Mouse (Mus musculus) ES-Bruce4 (cell line): ENCODE measurements around the gene Ggct. TPM values are rescaled to one million over a fixed set of nuclear protein-coding genes. Genes with fewer than 3 reads are reported as not detected.

Source experiments
- H3K27ac ChIP-seq: 2 replicates; pipeline ENCODE4 v1.5.1; 2012; ENCODE audit warnings: low read length, inconsistent platforms; ENCODE audit not compliant: insufficient read depth
- H3K27me3 ChIP-seq: 2 replicates; pipeline ENCODE4 v1.6.1; 2012; ENCODE audit warnings: mild to moderate bottlenecking, low read length, inconsistent platforms; ENCODE audit not compliant: control insufficient read depth, poor library complexity, insufficient read depth, severe bottlenecking
- H3K36me3 ChIP-seq: 2 replicates; pipeline ENCODE4 v1.6.1; 2012; ENCODE audit warnings: inconsistent platforms, mild to moderate bottlenecking, low read length, moderate library complexity; ENCODE audit not compliant: control insufficient read depth, poor library complexity, insufficient read depth, severe bottlenecking
- H3K4me1 ChIP-seq: one replicate; pipeline ENCODE4 v1.8.1; 2011; ENCODE audit warnings: low read length; ENCODE audit not compliant: control insufficient read depth, insufficient read depth
- H3K4me3 ChIP-seq: 2 replicates; pipeline ENCODE4 v1.5.1; 2011; ENCODE audit warnings: low read depth, mild to moderate bottlenecking, low read length
- H3K9ac ChIP-seq: 2 replicates; pipeline ENCODE4 v1.6.1; 2012; ENCODE audit warnings: low read depth, mild to moderate bottlenecking, inconsistent platforms; ENCODE audit not compliant: poor library complexity, severe bottlenecking
- H3K9me3 ChIP-seq: replicated peaks from 2 replicates; pipeline ENCODE4 v1.6.1; 2012; ENCODE audit warnings: mild to moderate bottlenecking, low read length, inconsistent platforms; ENCODE audit not compliant: control insufficient read depth, poor library complexity, insufficient read depth, severe bottlenecking
- CTCF ChIP-seq: IDR thresholded peaks from one replicate; pipeline ENCODE4 v1.8.1; 2011; ENCODE audit warnings: low read depth, low read length
- EP300 ChIP-seq: IDR thresholded peaks from 2 replicates; pipeline ENCODE4 v1.6.1; 2011; ENCODE audit warnings: low read depth, low read length; ENCODE audit not compliant: insufficient read depth
- POLR2A ChIP-seq: IDR thresholded peaks from one replicate; pipeline ENCODE4 v1.8.1; 2011; ENCODE audit warnings: low read length; ENCODE audit not compliant: insufficient read depth
- polyA plus RNA-seq: library from polyadenylated mRNA; stranded (reverse); fragments of >200 nt; gene quantifications from 2 replicates; pipeline ENCODE4 v1.2.4, GENCODE M21; 2011; ENCODE audit warnings: low read depth; ENCODE audit not compliant: missing spikeins, insufficient read depth, insufficient read length

The Ggct gene
- polyA plus RNA-seq, 1 experiment, result 44.7 TPM

GRCm38 (mm10) chr6:55036731-55037130, 44.0 kb upstream of the Ggct start:
- no peaks in the 10 kb centered on the region for H3K27me3 ChIP-seq
- H3K9me3 ChIP-seq, result no peaks in the 10 kb centered on the region
- H3K27ac ChIP-seq, result no peak overlapping the region
- TF ChIP-seq EP300 (no peak), CTCF (no peak), POLR2A (no peak)
- H3K4me1 ChIP-seq, result no peaks in the 10 kb centered on the region
- H3K9ac ChIP-seq, result no peak overlapping the region
- no peak overlapping the region for H3K4me3 ChIP-seq
- H3K36me3 ChIP-seq, result peaks cover 4% of the 10 kb centered on the region; the same call in 1 of the 2 replicates

GRCm38 (mm10) chr6:55027642-55028041, 34.9 kb upstream of the Ggct start:
- H3K36me3 ChIP-seq, result no peaks in the 10 kb centered on the region
- H3K27me3 ChIP-seq, result no peaks in the 10 kb centered on the region
- H3K4me3 ChIP-seq, result no peak overlapping the region
- no peak overlapping the region for H3K27ac ChIP-seq
- 0 out of 2 replicates have a peak, but pooled peaks cover 3% of the 10 kb centered on the region for H3K9me3 ChIP-seq
- TF ChIP-seq CTCF (no peak), POLR2A (no peak), EP300 (no peak)
- H3K9ac ChIP-seq, result no peak overlapping the region
- no peaks in the 10 kb centered on the region for H3K4me1 ChIP-seq

GRCm38 (mm10) chr6:55021806-55022205, 29.1 kb upstream of the Ggct start:
- no peaks in the 10 kb centered on the region for H3K9me3 ChIP-seq
- H3K36me3 ChIP-seq, result no peaks in the 10 kb centered on the region
- no peak overlapping the region for H3K27ac ChIP-seq
- H3K4me3 ChIP-seq, result no peak overlapping the region
- TF ChIP-seq EP300, result no peak
- TF ChIP-seq CTCF, result no peak
- TF ChIP-seq POLR2A, result no peak
- no peak overlapping the region for H3K9ac ChIP-seq
- H3K4me1 ChIP-seq, result peaks cover 2% of the 10 kb centered on the region
- H3K27me3 ChIP-seq, result no peaks in the 10 kb centered on the region

GRCm38 (mm10) chr6:55018417-55018816, 25.7 kb upstream of the Ggct start:
- H3K4me3 ChIP-seq, result no peak overlapping the region
- H3K36me3 ChIP-seq, result no peaks in the 10 kb centered on the region
- TF ChIP-seq POLR2A (no peak), EP300 (0 out of 2 replicates have a peak, but pooled peaks have one; percentile 29)
- H3K27me3 ChIP-seq, result no peaks in the 10 kb centered on the region
- H3K9me3 ChIP-seq, result no peaks in the 10 kb centered on the region
- no peak overlapping the region for H3K9ac ChIP-seq
- no peak overlapping the region for H3K27ac ChIP-seq
- peaks cover 2% of the 10 kb centered on the region for H3K4me1 ChIP-seq

GRCm38 (mm10) chr6:55016710-55017583, 24.2 kb upstream of the Ggct start:
- no peaks in the 10 kb centered on the region for H3K36me3 ChIP-seq
- no peak for TF ChIP-seq EP300
- peak; percentile 85 for TF ChIP-seq CTCF
- no peaks in the 10 kb centered on the region for H3K27me3 ChIP-seq
- H3K27ac ChIP-seq, result no peak overlapping the region
- H3K4me1 ChIP-seq, result peaks cover 2% of the 10 kb centered on the region
- H3K9ac ChIP-seq, result no peak overlapping the region
- no peak overlapping the region for H3K4me3 ChIP-seq
- no peaks in the 10 kb centered on the region for H3K9me3 ChIP-seq

GRCm38 (mm10) chr6:55016236-55016635, 23.5 kb upstream of the Ggct start:
- Histone ChIP-seq H3K36me3 (no peaks in the 10 kb centered on the region), H3K27ac (no peak overlapping the region), H3K27me3 (no peaks in the 10 kb centered on the region), H3K4me3 (no peak overlapping the region), H3K4me1 (peaks cover 2% of the 10 kb centered on the region), H3K9ac (no peak overlapping the region), H3K9me3 (no peaks in the 10 kb centered on the region)
- TF ChIP-seq POLR2A (no peak), EP300 (no peak), CTCF (peak; percentile 55)
